Mouse (Mus musculus): ENCODE measurements around the gene Tubgcp2. TPM values are rescaled to one million over a fixed set of nuclear protein-coding genes. Genes with fewer than 3 reads are reported as not detected.
A peak's percentile ranks its signal among the peaks of the same experiment; 100 is the strongest.

Gene Tubgcp2
- polyA plus RNA-seq, 1 experiment from 2014 or later, result 51.6 TPM

- Histone ChIP-seq H3K4me2 (no peak overlapping the region), H3K9me3 (replicated peaks) (no peaks in the 10 kb centered on the region), H3K9ac (replicated peaks) (no peak overlapping the region), H3K27ac (replicated peaks) (no peak overlapping the region), H3K4me3 (replicated peaks) (no peak overlapping the region), H3K27me3 (replicated peaks) (no peaks in the 10 kb centered on the region), H3K36me3 (no peaks in the 10 kb centered on the region), H3K4me1 (peaks cover 9% of the 10 kb centered on the region)
- WGBS, result 89% methylated on average over 10 of the region's 10 CpGs
- no peak for ATAC-seq (ENCODE audit: low FRiP score)
Measured at GRCm38 (mm10) chr7:139974307-139974706, 62.2 kb downstream of the Tubgcp2 start.

GRCm38 (mm10) chr7:139972923-139973331 is 63.5 kb downstream of the Tubgcp2 start:
- no peak overlapping the region for H3K4me3 ChIP-seq (replicated peaks)
- no peak for ATAC-seq (ENCODE audit: low FRiP score)
- H3K27ac ChIP-seq (replicated peaks), result no peak overlapping the region
- H3K4me1 ChIP-seq, result no peaks in the 10 kb centered on the region
- no peak overlapping the region for H3K9ac ChIP-seq (replicated peaks)
- no peaks in the 10 kb centered on the region for H3K36me3 ChIP-seq
- no peaks in the 10 kb centered on the region for H3K9me3 ChIP-seq (replicated peaks)
- no peaks in the 10 kb centered on the region; the same call in 1 of the 2 replicates for H3K27me3 ChIP-seq (replicated peaks)
- no peak overlapping the region for H3K4me2 ChIP-seq

- Histone ChIP-seq H3K27ac (replicated peaks) (no peak overlapping the region), H3K9me3 (replicated peaks) (no peaks in the 10 kb centered on the region), H3K4me1 (no peaks in the 10 kb centered on the region), H3K27me3 (replicated peaks) (no peaks in the 10 kb centered on the region; the same call in 1 of the 2 replicates), H3K4me2 (no peak overlapping the region), H3K4me3 (replicated peaks) (no peak overlapping the region), H3K9ac (replicated peaks) (no peak overlapping the region), H3K36me3 (no peaks in the 10 kb centered on the region)
- WGBS, result 74% methylated on average over 6 of the region's 6 CpGs
- no peak for ATAC-seq (ENCODE audit: low FRiP score)
Measured at GRCm38 (mm10) chr7:139971436-139971835, 65.0 kb downstream of the Tubgcp2 start.

GRCm38 (mm10) chr7:139970979-139971378 is 65.5 kb downstream of the Tubgcp2 start:
- H3K9ac ChIP-seq (replicated peaks), result no peak overlapping the region
- no peak overlapping the region for H3K4me2 ChIP-seq
- H3K27ac ChIP-seq (replicated peaks), result no peak overlapping the region
- no peaks in the 10 kb centered on the region for H3K36me3 ChIP-seq
- no peak overlapping the region for H3K4me3 ChIP-seq (replicated peaks)
- H3K9me3 ChIP-seq (replicated peaks), result no peaks in the 10 kb centered on the region
- 76% methylated on average over 5 of the region's 5 CpGs for WGBS
- no peaks in the 10 kb centered on the region; the same call in 1 of the 2 replicates for H3K27me3 ChIP-seq (replicated peaks)
- ATAC-seq (ENCODE audit: low FRiP score), result no peak
- no peaks in the 10 kb centered on the region for H3K4me1 ChIP-seq

GRCm38 (mm10) chr7:139970216-139970919 is 66.1 kb downstream of the Tubgcp2 start:
- H3K36me3 ChIP-seq, result no peaks in the 10 kb centered on the region
- H3K4me1 ChIP-seq, result no peaks in the 10 kb centered on the region
- H3K27ac ChIP-seq (replicated peaks), result no peak overlapping the region
- H3K4me2 ChIP-seq, result no peak overlapping the region
- H3K4me3 ChIP-seq (replicated peaks), result no peak overlapping the region
- no peaks in the 10 kb centered on the region; the same call in 1 of the 2 replicates for H3K27me3 ChIP-seq (replicated peaks)
- no peaks in the 10 kb centered on the region for H3K9me3 ChIP-seq (replicated peaks)
- H3K9ac ChIP-seq (replicated peaks), result no peak overlapping the region
- 82% methylated on average over 10 of the region's 10 CpGs for WGBS
- ATAC-seq (ENCODE audit: low FRiP score), result no peak

- H3K36me3 ChIP-seq, result no peaks in the 10 kb centered on the region
- no peak overlapping the region for H3K9ac ChIP-seq (replicated peaks)
- 38% methylated on average over 10 of the region's 10 CpGs for WGBS
- H3K27me3 ChIP-seq (replicated peaks), result no peaks in the 10 kb centered on the region; the same call in 1 of the 2 replicates
- H3K4me1 ChIP-seq, result no peaks in the 10 kb centered on the region
- no peak overlapping the region for H3K4me2 ChIP-seq
- no peak overlapping the region for H3K27ac ChIP-seq (replicated peaks)
- ATAC-seq (ENCODE audit: low FRiP score), result peak; percentile 49; the same call in 1 of the 2 replicates
- H3K4me3 ChIP-seq (replicated peaks), result no peak overlapping the region
- H3K9me3 ChIP-seq (replicated peaks), result no peaks in the 10 kb centered on the region
Measured at GRCm38 (mm10) chr7:139969348-139970130, 66.9 kb downstream of the Tubgcp2 start.

- no peak for ATAC-seq (ENCODE audit: low FRiP score)
- Histone ChIP-seq H3K27me3 (replicated peaks) (no peaks in the 10 kb centered on the region; the same call in 1 of the 2 replicates), H3K4me2 (no peak overlapping the region), H3K27ac (replicated peaks) (no peak overlapping the region), H3K9ac (replicated peaks) (no peak overlapping the region), H3K36me3 (no peaks in the 10 kb centered on the region), H3K4me1 (no peaks in the 10 kb centered on the region), H3K9me3 (replicated peaks) (no peaks in the 10 kb centered on the region), H3K4me3 (replicated peaks) (no peak overlapping the region)
- WGBS, result 53% methylated on average over 5 of the region's 5 CpGs
Measured at GRCm38 (mm10) chr7:139968428-139968827, 68.0 kb downstream of the Tubgcp2 start.

- no peak overlapping the region for H3K27ac ChIP-seq (replicated peaks)
- no peaks in the 10 kb centered on the region; the same call in 1 of the 2 replicates for H3K27me3 ChIP-seq (replicated peaks)
- no peaks in the 10 kb centered on the region for H3K4me1 ChIP-seq
- no peak for ATAC-seq (ENCODE audit: low FRiP score)
- H3K4me2 ChIP-seq, result no peak overlapping the region
- WGBS, result 24% methylated on average over 4 of the region's 4 CpGs
- no peaks in the 10 kb centered on the region for H3K36me3 ChIP-seq
- no peak overlapping the region for H3K4me3 ChIP-seq (replicated peaks)
- no peaks in the 10 kb centered on the region for H3K9me3 ChIP-seq (replicated peaks)
- H3K9ac ChIP-seq (replicated peaks), result no peak overlapping the region
Measured at GRCm38 (mm10) chr7:139967175-139967574, 69.3 kb downstream of the Tubgcp2 start.

GRCm38 (mm10) chr7:139963814-139964213 is 72.7 kb downstream of the Tubgcp2 start:
- no peak overlapping the region for H3K27ac ChIP-seq (replicated peaks)
- no peaks in the 10 kb centered on the region for H3K4me1 ChIP-seq
- no peaks in the 10 kb centered on the region for H3K36me3 ChIP-seq
- no peaks in the 10 kb centered on the region; the same call in 1 of the 2 replicates for H3K27me3 ChIP-seq (replicated peaks)
- H3K9ac ChIP-seq (replicated peaks), result no peak overlapping the region
- no peaks in the 10 kb centered on the region for H3K9me3 ChIP-seq (replicated peaks)
- no peak for ATAC-seq (ENCODE audit: low FRiP score)
- no peak overlapping the region for H3K4me3 ChIP-seq (replicated peaks)
- WGBS, result 56% methylated on average over 4 of the region's 4 CpGs
- no peak overlapping the region for H3K4me2 ChIP-seq

GRCm38 (mm10) chr7:139961141-139961540 is 75.3 kb downstream of the Tubgcp2 start:
- Histone ChIP-seq H3K4me2 (no peak overlapping the region), H3K9ac (replicated peaks) (no peak overlapping the region), H3K4me3 (replicated peaks) (no peak overlapping the region), H3K36me3 (no peaks in the 10 kb centered on the region), H3K9me3 (replicated peaks) (no peaks in the 10 kb centered on the region), H3K4me1 (no peaks in the 10 kb centered on the region), H3K27me3 (replicated peaks) (no peaks in the 10 kb centered on the region), H3K27ac (replicated peaks) (no peak overlapping the region)
- ATAC-seq (ENCODE audit: low FRiP score), result no peak
- WGBS, result 91% methylated on average over 10 of the region's 10 CpGs

GRCm38 (mm10) chr7:139957958-139958357 is 78.5 kb downstream of the Tubgcp2 start:
- H3K4me3 ChIP-seq (replicated peaks), result no peak overlapping the region
- no peak overlapping the region for H3K27ac ChIP-seq (replicated peaks)
- no peaks in the 10 kb centered on the region for H3K9me3 ChIP-seq (replicated peaks)
- 0 out of 2 replicates have a peak, but pooled peaks cover 4% of the 10 kb centered on the region for H3K27me3 ChIP-seq (replicated peaks)
- 29% methylated on average over 11 of the region's 11 CpGs for WGBS
- no peaks in the 10 kb centered on the region for H3K36me3 ChIP-seq
- no peak overlapping the region for H3K9ac ChIP-seq (replicated peaks)
- no peaks in the 10 kb centered on the region for H3K4me1 ChIP-seq
- H3K4me2 ChIP-seq, result no peak overlapping the region
- no peak for ATAC-seq (ENCODE audit: low FRiP score)

GRCm38 (mm10) chr7:139957437-139957836 is 79.0 kb downstream of the Tubgcp2 start:
- no peak for ATAC-seq (ENCODE audit: low FRiP score)
- no peak overlapping the region for H3K27ac ChIP-seq (replicated peaks)
- no peaks in the 10 kb centered on the region for H3K36me3 ChIP-seq
- H3K4me2 ChIP-seq, result no peak overlapping the region
- WGBS, result 67% methylated on average over 11 of the region's 11 CpGs
- no peak overlapping the region for H3K9ac ChIP-seq (replicated peaks)
- H3K4me3 ChIP-seq (replicated peaks), result no peak overlapping the region
- no peaks in the 10 kb centered on the region for H3K4me1 ChIP-seq
- peaks cover 6% of the 10 kb centered on the region; the same call in 1 of the 2 replicates for H3K27me3 ChIP-seq (replicated peaks)
- H3K9me3 ChIP-seq (replicated peaks), result no peaks in the 10 kb centered on the region
